Mouse (Mus musculus) cerebellum, adult 11-12 months (tissue): Measurements from ENCODE around the gene Gm765.

Experiments
- DNase-seq: peaks from one replicate; pipeline ENCODE4 v3.0.0; 2022

Gene Gm765

DNA sequence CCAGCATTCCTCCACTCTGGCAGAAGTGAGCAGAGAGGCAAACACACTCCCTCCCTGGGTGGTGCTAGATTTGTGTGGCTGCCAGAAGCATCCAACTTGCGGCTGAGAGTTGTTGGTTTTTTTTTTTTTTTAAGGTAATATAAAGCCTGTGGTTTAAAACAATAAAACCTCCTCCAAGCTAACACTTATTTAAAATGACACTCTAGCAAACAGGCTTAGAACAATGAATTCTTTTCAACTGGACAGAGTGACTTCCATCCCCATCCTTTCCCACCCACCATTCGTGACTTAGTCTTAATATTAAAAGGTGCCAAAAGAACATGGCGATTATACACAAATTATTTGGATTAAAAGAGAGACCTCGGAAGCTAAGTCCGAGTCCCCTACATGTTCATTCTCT lies at the start of gene Gm765:
Gene Gm765, minus strand, starts transcription at position 101 of the 400 bp plus-strand sequence.
- no peak for DNase-seq

GRCm38 (mm10) chr6:98385487-98385886 lies 42.9 kb upstream of the Gm765 start:
- DNase-seq: no peak

DNA sequence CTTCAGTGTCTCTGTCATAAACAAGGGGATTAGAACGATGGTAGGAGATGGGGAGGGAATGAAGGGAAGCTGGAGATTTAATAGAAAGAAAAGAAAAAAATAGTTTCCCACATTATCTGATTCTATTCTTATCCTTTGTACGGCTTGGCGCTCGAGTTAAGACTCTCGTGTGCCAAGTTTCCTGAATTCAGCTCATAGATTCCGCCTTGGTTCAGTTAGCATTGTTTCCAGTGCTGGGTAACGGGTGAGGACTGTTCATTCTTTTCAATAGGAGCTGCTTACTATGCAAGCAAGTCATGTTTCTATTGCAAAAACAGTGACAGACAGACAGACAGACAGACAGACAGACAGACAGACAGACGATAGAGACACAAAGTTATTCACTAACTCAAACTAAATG lies 41.9 kb upstream of the Gm765 start:
- DNase-seq: no peak

DNA sequence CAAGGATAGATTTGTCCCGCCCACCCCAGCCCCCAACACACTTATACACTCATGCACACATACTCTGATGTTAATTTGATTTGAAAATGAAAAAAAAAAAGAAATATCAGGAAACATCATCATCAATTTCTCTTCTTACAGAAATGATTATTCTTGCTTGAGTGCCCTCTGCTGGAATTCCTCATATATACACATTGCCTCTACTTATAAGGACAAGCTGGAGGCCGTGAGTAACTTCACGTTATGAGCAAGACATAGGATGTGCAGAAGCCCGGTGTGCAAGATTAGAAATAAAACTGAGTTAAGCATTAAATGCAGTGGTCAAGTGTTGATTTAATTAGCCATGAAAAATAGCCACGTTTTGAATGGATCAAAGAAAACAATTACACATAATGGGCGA lies 40.9 kb upstream of the Gm765 start:
- DNase-seq: no peak

DNA sequence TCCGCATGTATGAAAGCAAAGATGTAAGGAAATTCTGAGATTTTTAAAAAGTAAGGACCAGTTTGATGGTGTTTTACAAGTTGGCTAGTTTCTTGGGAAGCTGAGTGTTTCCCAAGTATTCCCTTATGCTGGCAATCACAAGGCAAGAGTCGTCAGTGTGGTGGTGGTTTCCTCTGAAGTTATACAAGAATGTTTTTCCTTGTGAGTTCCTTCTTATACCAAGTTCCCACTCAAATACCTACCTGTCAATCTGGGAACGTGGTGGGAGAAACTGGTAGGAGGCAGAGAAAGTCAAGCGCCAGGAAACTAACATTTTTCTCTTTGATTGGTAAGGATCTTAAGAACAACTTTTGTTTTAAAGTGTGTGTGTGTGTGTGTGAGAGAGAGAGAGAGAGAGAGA lies 23.6 kb upstream of the Gm765 start:
- no peak for DNase-seq

DNA sequence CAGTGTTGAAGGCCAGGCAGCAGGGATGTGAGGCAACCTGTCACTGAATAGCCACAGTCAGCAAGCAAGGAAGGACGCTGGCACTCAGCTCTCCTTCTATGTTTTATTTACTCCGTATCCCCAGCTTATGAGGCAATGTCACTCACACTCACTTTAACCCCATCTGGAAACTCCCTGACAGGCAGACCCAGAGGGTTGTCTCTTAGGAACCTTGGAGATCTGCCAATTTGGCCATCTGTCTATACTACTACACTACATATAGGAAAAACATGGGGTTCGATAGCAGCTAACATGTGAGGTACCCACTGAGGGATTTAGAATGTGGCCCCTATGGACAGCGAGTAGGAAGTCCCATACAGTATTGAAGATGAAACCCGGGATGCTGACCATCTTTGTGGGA lies 12.7 kb upstream of the Gm765 start:
- DNase-seq: no peak

- no peak for DNase-seq
Observed at GRCm38 (mm10) chr6:98353285-98353684, 10.7 kb upstream of the Gm765 start.

DNA sequence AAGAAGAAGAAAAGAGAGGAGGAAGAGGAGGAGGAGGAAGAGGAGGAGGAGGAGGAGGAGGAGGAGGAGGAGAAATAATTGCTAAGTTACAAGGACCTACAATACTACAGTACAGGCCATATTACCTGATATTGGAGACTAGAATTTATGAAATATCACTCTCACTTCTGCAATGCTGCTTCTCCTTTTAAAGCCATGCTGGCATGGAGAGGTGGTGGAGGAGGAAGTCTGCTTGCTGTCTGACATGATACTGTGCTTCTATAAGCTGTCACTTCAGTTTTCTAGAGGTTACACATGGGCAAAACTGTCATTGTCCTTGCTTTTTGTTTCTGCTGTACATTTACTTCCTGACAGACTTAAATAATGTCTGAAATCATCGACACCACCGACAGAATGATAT lies 9.8 kb downstream of the Gm765 start:
- no peak for DNase-seq

GRCm38 (mm10) chr6:98311659-98312058 lies 30.9 kb downstream of the Gm765 start:
- no peak for DNase-seq

- no peak for DNase-seq
Observed at GRCm38 (mm10) chr6:98307647-98308046, 34.9 kb downstream of the Gm765 start.

- DNase-seq: no peak
Observed at GRCm38 (mm10) chr6:98307159-98307558, 35.4 kb downstream of the Gm765 start.

- DNase-seq: no peak
Observed at GRCm38 (mm10) chr6:98292064-98292463, 50.5 kb downstream of the Gm765 start.

DNA sequence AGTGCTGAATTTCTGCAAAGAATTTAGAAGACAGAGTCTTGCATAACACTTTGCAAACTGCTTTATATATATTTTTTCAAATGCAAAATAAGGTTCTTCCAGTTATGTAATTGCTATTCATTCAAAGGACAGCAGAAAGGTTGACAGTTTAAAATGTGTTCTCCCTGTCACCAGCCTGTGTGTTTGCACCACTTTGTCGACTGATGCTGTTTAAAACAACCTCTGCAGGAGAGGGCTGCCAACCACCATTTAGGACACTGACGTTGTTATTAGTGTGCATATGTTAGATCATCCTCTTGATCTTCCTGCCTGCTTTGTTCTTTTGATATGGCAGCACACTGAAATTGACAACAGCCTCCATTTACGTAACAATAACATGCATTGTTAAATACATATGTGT lies 54.2 kb downstream of the Gm765 start:
- no peak for DNase-seq

DNA sequence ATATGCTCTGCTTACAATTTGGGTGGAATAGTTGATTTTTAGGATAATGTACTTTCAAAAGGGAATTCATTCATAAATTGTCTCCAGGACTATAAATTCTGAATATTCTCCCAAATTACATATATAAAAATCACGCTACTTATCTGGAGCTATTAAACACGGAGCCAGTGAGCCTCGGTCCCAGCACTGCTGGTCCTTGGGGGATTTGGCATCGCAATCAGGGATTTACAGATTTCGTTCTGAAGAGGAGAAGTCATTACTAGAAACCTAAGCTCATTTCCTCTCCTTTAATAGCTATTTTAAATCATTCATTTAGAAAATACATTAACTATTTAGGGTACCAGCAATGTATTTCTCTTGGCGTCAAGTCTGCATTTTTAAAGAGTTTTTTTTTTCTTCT lies 55.0 kb downstream of the Gm765 start:
- no peak for DNase-seq

DNA sequence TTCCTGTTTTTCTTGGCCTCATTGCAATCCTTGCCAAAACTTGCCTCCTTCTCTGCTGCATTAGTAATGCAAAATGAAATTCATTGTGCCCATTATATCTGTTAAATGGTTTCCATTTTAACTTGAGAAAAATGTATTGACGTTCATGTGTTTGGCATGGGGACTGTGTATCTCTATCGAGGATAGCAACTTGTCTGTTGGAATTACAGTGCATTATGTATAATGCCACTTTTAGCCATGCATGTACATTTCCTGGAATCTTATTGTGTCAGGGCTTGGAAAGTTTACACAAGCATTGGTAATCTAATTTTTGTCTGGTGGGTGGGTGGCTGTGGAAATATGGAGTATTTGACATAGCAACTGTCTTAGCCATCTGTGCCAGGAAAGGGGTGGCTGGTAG lies 57.4 kb downstream of the Gm765 start:
- no peak for DNase-seq

DNA sequence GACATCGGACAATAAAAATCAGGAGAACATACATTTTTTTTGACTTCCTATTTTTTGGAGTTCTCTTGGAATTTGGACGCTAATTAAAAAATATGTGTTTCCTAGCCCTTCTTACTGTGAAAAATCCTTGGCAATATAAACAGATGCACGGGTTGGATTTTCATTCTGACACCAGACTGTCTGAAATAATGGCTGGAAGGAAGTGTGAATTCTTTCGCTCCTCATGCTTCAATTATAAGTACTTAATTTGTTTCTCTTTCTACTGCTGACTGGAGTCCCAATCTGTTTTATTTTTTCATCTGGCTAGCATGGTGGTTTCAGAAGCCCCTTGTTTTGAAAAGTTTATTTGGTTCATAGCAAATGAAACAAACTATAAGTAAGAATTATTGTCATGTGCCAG lies 59.8 kb downstream of the Gm765 start:
- DNase-seq: no peak

GRCm38 (mm10) chr6:98271553-98271952 lies 71.0 kb downstream of the Gm765 start:
- DNase-seq: no peak

GRCm38 (mm10) chr6:98262961-98263360 lies 79.6 kb downstream of the Gm765 start:
- no peak for DNase-seq

DNA sequence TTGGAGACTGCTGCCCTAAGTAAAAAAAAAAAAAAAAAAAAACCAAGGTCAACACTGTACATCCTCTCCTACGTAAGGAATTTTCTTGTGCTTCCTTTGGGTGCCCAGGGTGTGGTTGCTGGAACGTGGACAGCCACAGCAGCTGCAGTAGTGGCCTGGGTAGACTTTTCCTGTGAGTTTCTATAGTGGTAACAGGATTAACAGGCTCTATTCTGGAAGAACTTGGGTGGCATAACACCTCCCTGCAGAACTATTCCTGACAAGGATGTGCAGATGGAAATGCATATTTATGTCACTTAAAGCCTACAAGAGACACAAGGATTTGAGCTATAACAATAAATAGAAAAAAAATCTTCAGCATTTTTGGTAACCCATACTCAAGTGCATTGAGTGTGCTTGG lies 83.5 kb downstream of the Gm765 start:
- no peak for DNase-seq

- no peak for DNase-seq
Observed at GRCm38 (mm10) chr6:98246449-98246848, 96.1 kb downstream of the Gm765 start.

- DNase-seq: no peak
Observed at GRCm38 (mm10) chr6:98243186-98243585, 99.4 kb downstream of the Gm765 start.

DNA sequence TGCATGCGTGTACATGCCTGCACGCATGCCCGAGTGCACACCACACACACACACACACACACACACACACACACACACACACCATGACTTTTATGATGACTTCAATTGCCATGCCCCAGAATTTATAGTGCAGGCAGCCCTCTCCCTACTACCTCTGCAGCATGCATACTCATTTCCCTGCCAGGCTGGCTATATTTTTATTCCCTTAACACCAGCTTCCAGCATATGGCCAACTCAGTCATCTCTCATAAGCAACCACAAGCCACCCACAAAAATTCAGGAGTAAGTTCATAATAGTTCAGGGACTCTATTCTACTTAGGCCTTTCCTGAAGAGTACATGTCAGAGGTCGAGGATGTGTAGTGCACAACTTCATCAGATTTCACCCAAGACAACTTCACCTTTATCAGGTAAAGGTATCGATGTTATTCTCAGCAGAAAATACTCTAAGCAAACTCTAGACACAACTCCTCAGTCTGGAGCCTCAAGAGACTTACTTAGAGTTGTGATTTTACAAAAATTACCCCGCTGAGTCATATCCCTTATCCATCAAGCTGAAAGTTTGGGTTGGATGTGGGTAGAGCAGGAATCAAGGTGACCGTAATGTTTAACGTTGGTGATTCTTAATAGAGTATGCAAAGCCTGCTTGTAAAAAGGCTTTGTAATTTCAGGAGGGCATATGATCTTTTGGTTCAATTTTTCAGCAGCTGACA lies 101.8 kb downstream of the Gm765 start:
- no peak for DNase-seq

DNA sequence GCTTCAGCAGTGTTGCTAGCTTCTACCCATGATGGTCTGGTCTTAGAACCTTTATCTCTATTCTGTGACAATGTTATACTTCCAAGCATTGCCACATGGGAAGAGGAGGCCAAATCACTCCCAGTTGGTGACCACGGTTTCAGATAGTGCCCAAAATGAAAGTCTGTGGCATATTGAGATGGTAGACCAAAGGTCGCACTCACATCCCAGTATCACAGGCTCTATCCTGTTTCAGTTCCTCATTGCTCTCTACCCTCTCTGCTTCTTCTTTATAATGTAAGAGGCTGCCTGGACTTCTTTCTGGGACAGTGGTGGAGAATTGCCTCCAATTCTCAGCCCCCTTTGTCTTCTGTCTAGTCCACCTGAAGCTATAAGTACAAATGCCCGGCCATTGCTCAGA lies 108.5 kb downstream of the Gm765 start:
- DNase-seq: no peak

DNA sequence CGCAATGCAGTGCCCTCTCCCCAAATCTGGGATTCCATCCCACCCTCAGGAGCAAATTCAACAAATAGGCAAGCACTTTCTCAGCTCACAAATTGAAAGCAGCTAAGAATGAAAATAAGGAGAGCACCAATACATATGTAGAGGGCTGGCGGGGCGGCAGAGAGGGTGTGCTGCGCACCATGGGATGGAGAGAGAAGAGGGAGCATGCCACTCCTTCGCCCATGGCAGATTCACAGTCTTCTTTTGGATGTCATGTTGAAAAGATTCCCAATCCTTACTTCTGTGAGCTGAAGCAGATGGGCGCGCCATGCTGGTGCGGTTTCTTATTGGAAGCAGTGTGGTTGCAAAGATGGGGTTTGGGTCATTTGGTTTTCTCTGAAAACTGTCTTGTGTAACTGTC lies 118.6 kb downstream of the Gm765 start:
- DNase-seq: no peak

DNA sequence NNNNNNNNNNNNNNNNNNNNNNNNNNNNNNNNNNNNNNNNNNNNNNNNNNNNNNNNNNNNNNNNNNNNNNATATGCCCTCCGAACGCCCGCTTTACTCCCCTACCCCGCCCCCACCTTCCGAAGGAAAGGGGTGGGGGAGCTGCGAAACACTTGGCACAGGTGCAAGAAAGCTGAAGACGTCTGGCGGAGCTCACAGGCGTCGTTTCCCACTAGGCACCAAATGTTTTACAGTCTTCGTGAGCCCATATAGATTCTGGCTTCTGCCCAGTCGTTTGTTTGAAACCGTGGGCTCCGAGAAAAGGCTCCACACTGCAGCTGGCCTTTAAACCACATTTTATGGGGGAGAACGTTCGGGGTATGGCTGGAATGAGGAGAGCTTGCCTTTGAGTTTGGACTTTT lies 120.6 kb downstream of the Gm765 start:
- DNase-seq: no peak

- no peak for DNase-seq
Observed at GRCm38 (mm10) chr6:98212225-98212624, 130.3 kb downstream of the Gm765 start.
